Mouse (Mus musculus): ENCODE measurements around the gene Dpp10. TPM values are rescaled to one million over a fixed set of nuclear protein-coding genes. Genes with fewer than 3 reads are reported as not detected.

Gene Dpp10
- polyA plus RNA-seq, 1 experiment from 2014 or later, result 0.97 TPM

DNA sequence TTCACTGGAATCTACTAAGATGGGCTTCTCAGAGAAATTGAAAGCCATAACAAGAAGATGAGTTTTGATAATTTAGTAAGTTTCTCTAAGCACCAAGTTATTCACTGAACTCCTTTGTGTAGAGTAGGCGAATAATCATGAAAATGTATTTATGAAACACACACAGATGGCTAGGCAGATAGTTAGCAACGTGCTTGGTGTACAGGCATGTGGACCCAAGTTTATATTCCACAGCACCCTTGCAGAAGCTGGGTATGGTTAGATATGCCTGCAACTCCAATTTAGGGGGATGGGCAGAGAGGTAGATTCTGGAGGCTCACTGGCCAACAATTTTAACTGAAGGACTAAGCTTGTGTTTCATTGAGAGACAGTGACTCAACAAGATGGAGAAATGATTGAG is 13.4 kb downstream of the Dpp10 start:
- H3K4me3 ChIP-seq (ENCODE audit: low read depth, low read length), result no peak overlapping the region
- H3K4me1 ChIP-seq (replicated peaks; ENCODE audit: control insufficient read depth, insufficient read depth, low read length), result no peaks in the 10 kb centered on the region
- DNase-seq (ENCODE audit: low spot score) (no peak), ATAC-seq (ENCODE audit: low FRiP score) (no peak)
- no peak overlapping the region for H3K9ac ChIP-seq (ENCODE audit: low read depth, low read length)
- H3K9me3 ChIP-seq (ENCODE audit: control insufficient read depth, low read length), result no peaks in the 10 kb centered on the region
- H3K27ac ChIP-seq (ENCODE audit: low read depth, low read length), result no peak overlapping the region
- H3K4me2 ChIP-seq (replicated peaks; ENCODE audit: low read depth, low read length), result no peak overlapping the region
- no peaks in the 10 kb centered on the region for H3K36me3 ChIP-seq (ENCODE audit: control insufficient read depth, insufficient read depth, low read length)
- H3K27me3 ChIP-seq (ENCODE audit: control insufficient read depth, insufficient read depth, low read length), result no peaks in the 10 kb centered on the region
- 78% methylated on average over 2 of the region's 2 CpGs for WGBS

DNA sequence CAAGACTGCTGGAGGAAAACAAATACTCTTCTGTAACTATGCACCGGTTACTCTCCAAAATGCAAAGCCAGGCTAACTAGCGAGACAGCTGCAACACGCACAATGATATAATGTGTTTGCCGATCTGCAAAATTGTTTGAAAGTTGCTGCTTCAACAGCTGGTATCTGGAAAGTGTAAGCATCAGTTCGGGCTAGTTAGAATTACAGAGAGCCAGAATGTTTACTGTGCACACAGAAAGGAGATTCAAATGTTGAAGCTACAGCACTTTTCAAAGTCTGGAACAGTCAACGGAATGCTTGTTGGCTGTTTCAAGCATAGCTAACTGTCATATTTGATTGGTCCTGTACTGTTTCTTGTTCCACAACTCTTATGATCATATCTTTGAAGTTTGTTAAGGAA is 42.6 kb downstream of the Dpp10 start:
- Histone ChIP-seq H3K27ac (ENCODE audit: low read depth, low read length) (no peak overlapping the region), H3K4me3 (ENCODE audit: low read depth, low read length) (no peak overlapping the region), H3K4me1 (replicated peaks; ENCODE audit: control insufficient read depth, insufficient read depth, low read length) (no peaks in the 10 kb centered on the region), H3K4me2 (replicated peaks; ENCODE audit: low read depth, low read length) (no peak overlapping the region), H3K36me3 (ENCODE audit: control insufficient read depth, insufficient read depth, low read length) (no peaks in the 10 kb centered on the region), H3K27me3 (ENCODE audit: control insufficient read depth, insufficient read depth, low read length) (no peaks in the 10 kb centered on the region), H3K9ac (ENCODE audit: low read depth, low read length) (no peak overlapping the region), H3K9me3 (ENCODE audit: control insufficient read depth, low read length) (no peaks in the 10 kb centered on the region)
- ATAC-seq (ENCODE audit: low FRiP score), result no peak
- DNase-seq (ENCODE audit: low spot score), result no peak
- WGBS, result 83% methylated on average over 6 of the region's 6 CpGs

DNA sequence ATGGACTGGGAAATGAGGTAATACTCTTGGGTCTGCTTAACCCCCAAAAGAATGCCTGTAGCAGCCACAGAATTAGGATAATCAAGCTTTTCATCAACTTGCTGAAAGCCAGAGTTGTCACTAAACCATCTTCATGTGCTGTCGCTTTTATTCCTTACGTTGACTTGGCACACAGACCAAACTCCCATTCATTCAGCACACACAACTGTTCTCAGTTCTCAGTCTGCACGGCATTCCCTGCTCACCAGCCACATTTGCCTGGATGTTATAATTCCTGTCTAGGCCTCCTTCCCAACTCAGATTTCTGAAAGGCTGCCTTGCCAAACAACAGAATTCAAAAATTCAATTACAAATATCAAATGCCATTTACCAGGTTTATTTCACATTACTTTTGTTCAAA is 49.6 kb downstream of the Dpp10 start:
- Histone ChIP-seq H3K4me2 (replicated peaks; ENCODE audit: low read depth, low read length) (no peak overlapping the region), H3K9ac (ENCODE audit: low read depth, low read length) (no peak overlapping the region), H3K9me3 (ENCODE audit: control insufficient read depth, low read length) (no peaks in the 10 kb centered on the region), H3K27me3 (ENCODE audit: control insufficient read depth, insufficient read depth, low read length) (no peaks in the 10 kb centered on the region), H3K4me3 (ENCODE audit: low read depth, low read length) (no peak overlapping the region), H3K27ac (ENCODE audit: low read depth, low read length) (no peak overlapping the region), H3K4me1 (replicated peaks; ENCODE audit: control insufficient read depth, insufficient read depth, low read length) (no peaks in the 10 kb centered on the region), H3K36me3 (ENCODE audit: control insufficient read depth, insufficient read depth, low read length) (no peaks in the 10 kb centered on the region)
- 89% methylated on average over 3 of the region's 3 CpGs for WGBS
- no peak for ATAC-seq (ENCODE audit: low FRiP score)
- no peak for DNase-seq (ENCODE audit: low spot score)

DNA sequence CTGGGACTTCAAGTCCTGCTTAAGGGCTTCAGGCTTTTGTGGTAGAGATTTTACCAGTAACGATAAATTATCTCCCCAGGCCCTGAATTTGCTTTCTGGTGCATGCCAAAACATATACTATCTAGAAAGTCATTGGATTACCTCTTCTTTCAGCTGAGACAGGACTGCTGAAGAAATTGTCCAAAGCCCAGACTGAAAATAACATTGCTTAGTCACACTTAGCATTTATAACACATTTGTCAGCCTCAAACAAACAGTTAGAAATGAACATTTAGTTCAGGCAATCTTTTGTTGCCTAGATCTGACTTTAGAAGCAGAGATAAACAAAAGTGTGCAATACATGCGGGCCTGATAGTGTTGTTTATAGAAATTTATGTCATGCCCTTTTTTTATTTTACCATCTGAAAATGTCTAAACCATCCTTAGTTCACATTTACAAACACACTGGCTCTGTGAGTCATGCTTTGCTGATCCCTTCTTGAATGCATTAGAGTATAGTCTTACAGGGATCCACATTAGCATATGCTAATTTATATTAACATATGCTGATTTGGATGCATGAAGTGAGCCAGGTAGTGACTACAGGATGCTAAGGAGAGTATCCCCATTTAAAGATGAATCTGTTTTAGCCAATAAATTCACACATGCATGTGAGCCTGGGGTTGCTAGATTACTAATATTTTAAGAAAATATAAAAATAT is 59.9 kb downstream of the Dpp10 start:
- Histone ChIP-seq H3K9ac (ENCODE audit: low read depth, low read length) (no peak overlapping the region), H3K9me3 (ENCODE audit: control insufficient read depth, low read length) (no peaks in the 10 kb centered on the region), H3K4me2 (replicated peaks; ENCODE audit: low read depth, low read length) (no peak overlapping the region), H3K4me1 (replicated peaks; ENCODE audit: control insufficient read depth, insufficient read depth, low read length) (no peaks in the 10 kb centered on the region), H3K27me3 (ENCODE audit: control insufficient read depth, insufficient read depth, low read length) (no peaks in the 10 kb centered on the region), H3K27ac (ENCODE audit: low read depth, low read length) (no peak overlapping the region), H3K4me3 (ENCODE audit: low read depth, low read length) (no peak overlapping the region), H3K36me3 (ENCODE audit: control insufficient read depth, insufficient read depth, low read length) (no peaks in the 10 kb centered on the region)
- 80% methylated on average over 2 of the region's 2 CpGs for WGBS
- DNase-seq (ENCODE audit: low spot score) (no peak), ATAC-seq (ENCODE audit: low FRiP score) (no peak)

DNA sequence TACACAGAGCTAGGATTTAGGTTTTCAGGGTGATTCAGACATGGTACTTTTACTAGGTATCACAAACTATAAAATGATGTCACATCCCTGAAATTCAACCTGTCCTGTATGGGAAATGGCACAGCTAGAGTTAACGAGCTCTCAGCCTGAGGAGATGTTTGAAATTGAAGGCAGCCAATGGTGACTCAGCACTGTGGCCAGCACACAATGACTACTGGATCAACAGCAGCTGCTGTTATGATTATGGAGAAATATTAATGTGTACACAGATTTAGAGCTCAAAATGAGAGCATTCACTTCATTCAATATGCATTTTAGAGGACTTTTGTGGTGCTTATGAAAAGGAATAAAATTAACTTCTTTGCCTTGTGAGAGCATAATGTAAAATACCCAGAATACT is 66.8 kb downstream of the Dpp10 start:
- Histone ChIP-seq H3K4me2 (replicated peaks; ENCODE audit: low read depth, low read length) (no peak overlapping the region), H3K4me1 (replicated peaks; ENCODE audit: control insufficient read depth, insufficient read depth, low read length) (no peaks in the 10 kb centered on the region), H3K9ac (ENCODE audit: low read depth, low read length) (no peak overlapping the region), H3K9me3 (ENCODE audit: control insufficient read depth, low read length) (no peaks in the 10 kb centered on the region), H3K27me3 (ENCODE audit: control insufficient read depth, insufficient read depth, low read length) (no peaks in the 10 kb centered on the region), H3K36me3 (ENCODE audit: control insufficient read depth, insufficient read depth, low read length) (no peaks in the 10 kb centered on the region), H3K4me3 (ENCODE audit: low read depth, low read length) (no peak overlapping the region), H3K27ac (ENCODE audit: low read depth, low read length) (no peak overlapping the region)
- WGBS, result 74% methylated on average over 1 of the region's 1 CpGs
- ATAC-seq (ENCODE audit: low FRiP score) (no peak), DNase-seq (ENCODE audit: low spot score) (no peak)

DNA sequence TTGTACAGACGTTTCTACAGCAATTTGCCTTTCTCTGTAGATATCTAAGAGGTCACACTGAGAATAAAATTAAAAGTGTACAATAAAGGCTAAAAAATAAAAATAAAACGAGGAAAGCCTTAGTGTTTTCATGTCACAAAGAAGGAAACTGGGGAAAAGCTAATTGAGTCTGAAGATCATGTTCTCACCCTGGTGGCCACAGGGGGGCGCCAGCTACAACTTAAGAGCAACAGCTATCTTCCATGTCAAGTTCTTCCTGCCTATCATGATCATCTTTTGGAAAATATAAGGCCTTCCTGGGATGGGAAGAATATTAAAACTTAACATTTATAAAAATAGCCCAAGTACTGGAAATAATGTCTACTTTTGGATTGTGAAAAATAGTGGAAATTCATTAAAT is 70.7 kb downstream of the Dpp10 start:
- Histone ChIP-seq H3K36me3 (ENCODE audit: control insufficient read depth, insufficient read depth, low read length) (no peaks in the 10 kb centered on the region), H3K9me3 (ENCODE audit: control insufficient read depth, low read length) (no peaks in the 10 kb centered on the region), H3K9ac (ENCODE audit: low read depth, low read length) (no peak overlapping the region), H3K4me3 (ENCODE audit: low read depth, low read length) (no peak overlapping the region), H3K27me3 (ENCODE audit: control insufficient read depth, insufficient read depth, low read length) (no peaks in the 10 kb centered on the region), H3K4me1 (replicated peaks; ENCODE audit: control insufficient read depth, insufficient read depth, low read length) (no peaks in the 10 kb centered on the region), H3K27ac (ENCODE audit: low read depth, low read length) (no peak overlapping the region), H3K4me2 (replicated peaks; ENCODE audit: low read depth, low read length) (no peak overlapping the region)
- WGBS, result 31% methylated on average over 3 of the region's 3 CpGs
- ATAC-seq (ENCODE audit: low FRiP score), result no peak
- peak; percentile 59 for DNase-seq (ENCODE audit: low spot score)

DNA sequence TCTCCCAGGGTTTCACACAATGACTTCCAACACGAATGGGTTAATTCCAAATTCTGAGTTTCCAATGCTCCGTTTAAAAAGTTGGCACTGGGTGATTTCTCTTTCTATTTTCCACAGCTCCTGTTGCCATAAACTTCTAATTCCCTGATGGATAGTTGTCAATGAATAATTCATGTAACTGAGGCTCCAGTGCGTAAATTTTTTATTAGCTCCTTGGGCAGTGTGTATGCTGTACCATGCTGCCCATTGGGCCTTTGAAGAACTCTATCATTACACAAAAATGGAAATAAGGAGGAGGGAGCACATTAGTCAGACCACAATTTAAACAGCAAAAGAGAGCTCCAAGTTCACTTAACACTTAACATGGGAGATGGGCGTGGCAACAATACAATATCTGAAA is 99.2 kb downstream of the Dpp10 start:
- no peaks in the 10 kb centered on the region for H3K9me3 ChIP-seq (ENCODE audit: control insufficient read depth, low read length)
- H3K9ac ChIP-seq (ENCODE audit: low read depth, low read length), result no peak overlapping the region
- H3K4me1 ChIP-seq (replicated peaks; ENCODE audit: control insufficient read depth, insufficient read depth, low read length), result no peaks in the 10 kb centered on the region
- no peak overlapping the region for H3K4me3 ChIP-seq (ENCODE audit: low read depth, low read length)
- DNase-seq (ENCODE audit: low spot score), result no peak
- H3K36me3 ChIP-seq (ENCODE audit: control insufficient read depth, insufficient read depth, low read length), result no peaks in the 10 kb centered on the region
- H3K27ac ChIP-seq (ENCODE audit: low read depth, low read length), result no peak overlapping the region
- 79% methylated on average over 4 of the region's 4 CpGs for WGBS
- no peak overlapping the region for H3K4me2 ChIP-seq (replicated peaks; ENCODE audit: low read depth, low read length)
- ATAC-seq (ENCODE audit: low FRiP score), result no peak
- H3K27me3 ChIP-seq (ENCODE audit: control insufficient read depth, insufficient read depth, low read length), result no peaks in the 10 kb centered on the region

DNA sequence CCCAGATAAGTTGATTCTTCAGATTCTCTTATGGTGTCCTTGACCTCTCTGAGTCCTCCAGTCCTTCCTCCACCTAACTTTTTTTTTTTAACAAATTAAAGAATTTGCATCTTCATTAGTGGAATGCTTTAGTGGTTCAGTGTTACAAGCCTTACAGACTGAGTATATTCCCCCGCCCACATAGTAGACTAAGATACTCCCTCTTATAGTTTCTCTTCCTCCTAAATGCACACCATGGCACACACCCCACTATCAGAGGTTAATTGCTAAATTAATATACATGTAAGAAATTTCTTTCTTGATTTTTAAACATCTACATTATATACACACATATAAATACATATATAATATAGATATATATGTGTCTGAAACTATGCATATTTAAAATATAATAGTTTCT is 104.5 kb downstream of the Dpp10 start:
- Histone ChIP-seq H3K4me2 (replicated peaks; ENCODE audit: low read depth, low read length) (no peak overlapping the region), H3K9ac (ENCODE audit: low read depth, low read length) (no peak overlapping the region), H3K27me3 (ENCODE audit: control insufficient read depth, insufficient read depth, low read length) (no peaks in the 10 kb centered on the region), H3K4me1 (replicated peaks; ENCODE audit: control insufficient read depth, insufficient read depth, low read length) (no peaks in the 10 kb centered on the region), H3K36me3 (ENCODE audit: control insufficient read depth, insufficient read depth, low read length) (no peaks in the 10 kb centered on the region), H3K27ac (ENCODE audit: low read depth, low read length) (no peak overlapping the region), H3K4me3 (ENCODE audit: low read depth, low read length) (no peak overlapping the region), H3K9me3 (ENCODE audit: control insufficient read depth, low read length) (no peaks in the 10 kb centered on the region)
- DNase-seq (ENCODE audit: low spot score) (no peak), ATAC-seq (ENCODE audit: low FRiP score) (no peak)
- 88% methylated on average over 1 of the region's 1 CpGs for WGBS

DNA sequence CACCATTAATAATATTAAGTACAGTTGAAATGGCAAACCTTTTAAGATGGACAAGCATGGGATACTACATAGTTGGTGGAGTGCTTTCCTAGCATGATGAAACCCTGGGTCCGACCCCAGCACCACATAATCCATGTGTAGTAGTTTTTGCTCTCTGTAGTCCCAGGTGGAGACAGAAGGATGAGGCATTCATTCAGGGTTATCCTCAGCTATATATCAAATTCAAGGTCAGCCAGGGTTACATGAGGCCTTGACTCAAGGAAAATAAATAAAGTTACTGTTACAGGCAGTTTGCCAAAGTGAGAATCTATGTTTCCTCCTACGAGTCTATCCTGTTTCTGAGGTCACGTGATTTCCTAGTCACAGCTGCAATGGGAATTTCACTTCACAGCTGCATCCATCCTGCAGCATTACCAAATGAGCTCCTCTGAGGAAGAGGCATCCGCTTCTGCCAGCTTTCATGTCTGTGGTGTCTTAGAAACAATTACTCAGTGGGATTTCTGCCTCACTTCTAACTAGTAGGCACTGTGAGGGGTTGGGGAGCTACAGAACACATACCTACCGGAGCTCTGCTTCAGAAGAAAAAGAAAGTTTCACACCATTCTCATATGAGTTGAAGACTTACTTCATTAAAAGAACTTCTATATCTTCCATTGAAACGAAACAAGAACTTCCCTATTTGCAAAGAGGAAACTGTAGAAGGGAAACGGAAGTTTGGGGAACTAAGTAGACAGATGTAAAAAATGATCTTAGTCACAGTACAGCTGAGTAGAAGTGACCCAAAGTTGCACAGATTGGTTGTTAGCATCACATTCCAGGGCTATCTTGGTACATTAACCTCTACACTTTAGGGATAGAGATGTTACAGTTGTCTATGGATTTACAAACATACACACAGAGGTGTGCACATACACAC is 111.3 kb downstream of the Dpp10 start:
- Histone ChIP-seq H3K4me1 (replicated peaks; ENCODE audit: control insufficient read depth, insufficient read depth, low read length) (no peaks in the 10 kb centered on the region), H3K9me3 (ENCODE audit: control insufficient read depth, low read length) (no peaks in the 10 kb centered on the region), H3K27me3 (ENCODE audit: control insufficient read depth, insufficient read depth, low read length) (no peaks in the 10 kb centered on the region), H3K9ac (ENCODE audit: low read depth, low read length) (no peak overlapping the region), H3K4me3 (ENCODE audit: low read depth, low read length) (no peak overlapping the region), H3K36me3 (ENCODE audit: control insufficient read depth, insufficient read depth, low read length) (no peaks in the 10 kb centered on the region), H3K27ac (ENCODE audit: low read depth, low read length) (no peak overlapping the region), H3K4me2 (replicated peaks; ENCODE audit: low read depth, low read length) (no peak overlapping the region)
- DNase-seq (ENCODE audit: low spot score) (no peak), ATAC-seq (ENCODE audit: low FRiP score) (no peak)
- 78% methylated on average over 7 of the region's 7 CpGs for whole genome bisulfite sequencing
